Mouse (Mus musculus) ES-E14 (cell line): ENCODE data around the gene Olfr843. TPM values are rescaled to one million over a fixed set of nuclear protein-coding genes. Genes with fewer than 3 reads are reported as not detected.

Experiments
- DNase-seq: peaks from one replicate; pipeline ENCODE4 v3.0.0-alpha.2; 2013; ENCODE audit warnings: low read depth, low spot score
- H3K27ac ChIP-seq: 2 replicates; pipeline ENCODE4 v1.5.1; 2012; ENCODE audit warnings: low read depth, mild to moderate bottlenecking, low read length, moderate library complexity, mixed read lengths; ENCODE audit not compliant: poor library complexity, insufficient read depth, severe bottlenecking
- H3K36me3 ChIP-seq: 2 replicates; pipeline ENCODE4 v1.6.1; 2012; ENCODE audit warnings: mild to moderate bottlenecking, low read length, moderate library complexity, mixed read lengths; ENCODE audit not compliant: control insufficient read depth, poor library complexity, insufficient read depth, severe bottlenecking
- H3K4me1 ChIP-seq, 2 experiments: fragments of 150-350 bp in 1 of 2; sonication (generic) in 1 of 2; 2 replicates each; pipeline ENCODE4 v1.6.1; 2012; ENCODE audit warnings: low read length in 2 of 2, mild to moderate bottlenecking in 1 of 2, mixed read lengths in 1 of 2; ENCODE audit not compliant: control insufficient read depth in 2 of 2, insufficient read depth in 2 of 2, poor library complexity in 1 of 2
- H3K4me3 ChIP-seq, 2 experiments: fragments of 150-350 bp in 1 of 2; sonication (generic) in 1 of 2; 2 replicates each; pipeline ENCODE4 v1.5.1; 2012; ENCODE audit warnings: low read length in 2 of 2, low read depth in 1 of 2, mild to moderate bottlenecking in 1 of 2, mixed read lengths in 1 of 2; ENCODE audit not compliant: insufficient read depth in 1 of 2, poor library complexity in 1 of 2, severe bottlenecking in 1 of 2
- H3K9ac ChIP-seq: 2 replicates; pipeline ENCODE4 v1.6.1; 2012; ENCODE audit warnings: low read depth, mild to moderate bottlenecking, low read length, mixed read lengths; ENCODE audit not compliant: poor library complexity, insufficient read depth, severe bottlenecking
- H3K9me3 ChIP-seq: fragments of 150-350 bp; sonication (generic); 2 replicates; pipeline ENCODE4 v1.6.1; 2012; ENCODE audit warnings: low read depth, mild to moderate bottlenecking, low read length; ENCODE audit not compliant: control insufficient read depth, insufficient read depth
- CHD2 ChIP-seq: IDR thresholded peaks from 2 replicates; pipeline ENCODE4 v1.6.1; 2014; ENCODE audit warnings: mild to moderate bottlenecking, low read depth, low read length, inconsistent platforms
- HCFC1 ChIP-seq: IDR thresholded peaks from 2 replicates; pipeline ENCODE4 v1.6.1; 2012; ENCODE audit warnings: low read length, inconsistent platforms, borderline replicate concordance; ENCODE audit not compliant: insufficient read depth
- MAFK ChIP-seq: IDR thresholded peaks from 2 replicates; pipeline ENCODE4 v1.6.1; 2014; ENCODE audit warnings: mild to moderate bottlenecking, low read depth, low read length, inconsistent platforms; ENCODE audit not compliant: insufficient read depth
- ZC3H11A ChIP-seq: IDR thresholded peaks from 2 replicates; pipeline ENCODE4 v1.6.1; 2012; ENCODE audit warnings: low read depth, mild to moderate bottlenecking, inconsistent platforms, low read length, borderline replicate concordance
- ZNF384 ChIP-seq: IDR thresholded peaks from 2 replicates; pipeline ENCODE4 v1.6.1; 2012; ENCODE audit warnings: low read depth, low read length, inconsistent platforms
- in situ Hi-C, 2 experiments: fragments of 600-800 bp; cut with MboI; formaldehyde crosslinking; loops; one replicate each; pipeline ENCODE4 v1.15.1; 2025; ENCODE audit warnings: low sequenced_read_pairs in 2 of 2, inconsistent platforms in 1 of 2; ENCODE audit not compliant: unreplicated experiment in 2 of 2
- total RNA-seq: library from RNA; depleted of rRNA; stranded (reverse); fragments of 300-350 nt; gene quantifications from 2 replicates; pipeline ENCODE4 v1.2.3, GENCODE M21; 2012; rRNA removed

Gene Olfr843
- total RNA-seq, result not detected in 2 replicates

GRCm38 (mm10) chr9:19251887-19252286 is at the start of gene Olfr843:
Gene Olfr843 (minus strand): TSS chr9:19251987.
- no peak for DNase-seq
- Histone ChIP-seq H3K36me3 (no peaks in the 10 kb centered on the region), H3K9ac (no peak within 1 kb of the TSS), H3K9me3 (no peaks in the 10 kb centered on the region), H3K27ac (no peak within 1 kb of the TSS), H3K4me3 (no peak within 1 kb of the TSS), H3K4me1 (no peaks in the 10 kb centered on the region)
- no peak for TF ChIP-seq ZC3H11A
- no peak for TF ChIP-seq HCFC1
- TF ChIP-seq CHD2, result no peak
- no peak for TF ChIP-seq MAFK
- no peak for TF ChIP-seq ZNF384
- in situ Hi-C loops, result no loop called here

Other genes with a start within 250 kb of the Olfr843 start
- gene Olfr835, start 219.3 kb downstream of the Olfr843 start, total RNA-seq, result not detected in 2 replicates
- 1.5 and 1.7 TPM in 2 replicates for gene Olfr836, start 131.6 kb downstream of the Olfr843 start, total RNA-seq
- gene Olfr837, start 115.7 kb downstream of the Olfr843 start, total RNA-seq, result 0.69 and 0.80 TPM in 2 replicates
- 0.09 and 0.11 TPM in 2 replicates for gene Olfr839-ps1, start 74.7 kb downstream of the Olfr843 start, total RNA-seq
- gene Olfr844, start 64.4 kb upstream of the Olfr843 start, total RNA-seq, result not detected in 2 replicates
- not detected in 2 replicates for gene Olfr845, start 84.5 kb upstream of the Olfr843 start, total RNA-seq
- gene Olfr846, start 112.0 kb upstream of the Olfr843 start, total RNA-seq, result not detected in 2 replicates
- not detected in 2 replicates for gene Olfr847, start 126.7 kb upstream of the Olfr843 start, total RNA-seq
- not detected in 2 replicates for gene Olfr849, start 188.3 kb upstream of the Olfr843 start, total RNA-seq
- gene Olfr850, start 226.3 kb upstream of the Olfr843 start, total RNA-seq, result not detected in 2 replicates
- gene Olfr851, start 241.3 kb upstream of the Olfr843 start, total RNA-seq, result not detected in 2 replicates